Mouse (Mus musculus): ENCODE data around the gene Ntrk2.

Ntrk2 gene

DNA sequence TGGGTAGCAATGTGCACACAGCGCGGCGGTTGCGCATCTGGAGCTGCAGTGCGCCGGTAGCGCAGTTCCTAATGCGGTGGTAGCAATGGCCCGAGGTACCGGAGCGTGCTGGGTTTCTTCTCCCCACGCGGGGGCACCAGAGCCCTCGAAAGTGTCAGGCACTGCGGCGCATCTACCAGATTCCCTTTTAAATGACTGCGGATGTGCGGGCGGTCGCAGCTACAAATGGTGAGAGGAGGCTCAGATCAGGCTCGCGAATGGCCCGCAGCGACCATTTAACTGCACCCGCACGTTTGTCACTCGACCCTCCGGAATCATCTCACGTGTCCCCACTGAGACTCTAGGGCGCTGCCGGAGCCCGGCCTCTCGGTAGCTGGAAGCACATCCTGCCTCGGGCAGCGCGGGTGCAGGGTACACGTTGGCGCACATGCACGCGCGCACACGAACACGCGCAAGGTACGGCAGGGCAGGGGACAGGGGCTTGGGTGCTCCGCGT is at the start of gene Ntrk2:
Ntrk2 (plus strand) TSS at position 173 of the 496 bp plus-strand sequence.
- DNase-seq (ENCODE audit: low spot score) = no peak

DNA sequence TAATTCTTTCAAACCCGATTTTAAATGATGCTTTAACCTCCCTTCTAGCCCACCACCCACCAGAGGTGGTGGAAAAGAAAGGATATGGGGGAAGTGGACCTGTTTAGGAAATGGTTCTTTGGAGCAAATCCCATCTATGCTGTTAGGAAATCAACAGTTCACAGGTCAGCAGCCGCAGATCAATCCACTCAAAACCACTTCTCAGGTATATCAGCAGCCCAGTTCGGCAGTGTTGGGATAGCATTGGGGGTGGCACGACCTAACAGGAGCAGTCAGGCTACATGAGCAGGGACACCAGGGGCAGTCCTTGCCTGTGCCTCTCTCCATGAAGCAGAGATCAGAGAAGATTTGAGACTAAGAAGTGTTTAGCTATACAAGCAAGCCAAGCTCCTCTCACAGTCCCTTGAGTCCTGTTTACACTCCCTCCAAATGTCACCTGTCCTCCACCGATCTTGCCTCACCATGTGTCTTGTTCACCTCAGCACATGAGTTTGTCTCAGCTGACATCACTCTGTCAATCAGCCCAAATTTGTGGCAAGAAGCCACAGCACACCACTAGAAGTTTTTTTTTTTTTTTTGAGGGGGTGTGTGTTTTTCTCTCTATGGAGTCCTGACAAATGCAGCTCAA is 45.3 kb upstream of the Ntrk2 start:
- DNase-seq (ENCODE audit: low spot score) = no peak

DNA sequence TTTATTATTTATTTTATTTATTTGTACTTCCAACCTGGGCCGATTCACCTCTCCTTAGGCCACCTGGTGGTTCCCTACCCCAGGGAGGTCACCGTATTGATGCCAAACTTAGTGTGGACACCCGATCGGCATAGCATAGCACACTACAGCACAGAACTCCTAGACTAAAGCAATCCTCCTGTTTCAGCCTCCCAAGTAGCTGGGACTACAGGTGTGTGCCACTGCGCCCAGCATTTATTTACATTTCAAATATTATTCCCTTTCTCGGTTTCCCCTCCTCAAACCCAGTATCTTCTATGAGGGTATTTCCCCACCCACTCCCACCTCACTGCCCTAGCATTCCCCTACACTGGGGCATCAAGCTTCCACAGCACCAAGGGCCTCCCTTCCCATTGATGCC is 38.1 kb upstream of the Ntrk2 start:
- DNase-seq (ENCODE audit: low spot score) = no peak

DNA sequence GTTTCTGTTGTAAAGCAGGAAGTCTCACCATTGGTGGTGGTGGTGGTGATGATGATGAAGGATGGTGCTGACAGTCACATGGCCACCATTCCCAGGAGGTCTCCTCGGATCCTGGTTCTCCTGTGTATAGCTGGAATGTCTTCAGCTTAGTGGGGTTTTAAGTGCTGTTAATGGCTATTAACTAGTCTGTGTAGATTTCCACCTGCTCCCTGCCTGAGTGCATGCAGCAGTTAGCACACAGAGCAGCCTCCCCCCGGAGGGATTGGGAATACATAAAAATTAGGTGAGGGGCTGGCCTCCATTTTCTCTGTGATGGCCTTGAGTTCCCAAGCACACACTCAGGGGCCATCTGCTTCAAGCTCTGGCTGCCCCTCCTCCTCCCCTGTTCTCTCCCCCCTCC is 36.9 kb upstream of the Ntrk2 start:
- DNase-seq (ENCODE audit: low spot score) = no peak

DNA sequence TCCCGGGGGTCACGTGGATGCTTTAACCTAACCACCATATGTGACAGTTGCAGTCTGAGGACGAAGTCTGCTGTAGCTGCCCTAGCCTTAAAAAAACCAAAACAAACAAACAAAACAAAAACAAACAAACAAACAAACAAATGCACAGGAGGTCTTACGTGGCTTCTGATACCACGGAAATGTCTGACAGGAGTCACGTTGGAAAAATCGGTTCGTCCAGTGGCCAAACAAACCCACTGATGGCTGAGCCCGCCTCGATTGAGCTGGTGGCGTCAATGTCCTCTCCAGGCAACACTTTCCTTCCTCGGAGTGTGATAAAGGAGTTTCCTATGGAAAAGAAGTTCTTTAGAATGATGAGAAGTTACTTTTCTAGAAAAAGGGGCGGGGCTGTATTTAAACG is 27.1 kb upstream of the Ntrk2 start:
- DNase-seq (ENCODE audit: low spot score) = no peak

DNA sequence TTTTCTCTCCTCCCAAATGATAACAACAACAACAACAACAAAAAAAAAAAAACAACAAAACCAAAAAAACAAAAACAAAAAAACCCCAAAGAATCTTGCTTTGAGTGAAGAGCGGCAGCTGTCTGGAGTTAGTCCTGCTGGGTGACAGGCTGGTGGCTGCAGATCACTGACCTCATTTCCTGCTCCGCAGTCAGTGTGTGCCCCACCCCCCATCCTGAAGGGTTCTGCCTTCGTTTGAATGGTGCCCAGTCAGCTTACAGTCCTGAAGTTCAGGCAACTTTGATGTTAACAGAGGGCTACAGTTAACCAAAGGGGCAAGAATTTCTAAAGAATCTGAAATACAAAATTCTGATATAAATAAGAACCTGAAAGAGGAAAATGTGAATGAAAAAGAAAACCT is 19.9 kb upstream of the Ntrk2 start:
- DNase-seq (ENCODE audit: low spot score) = no peak

DNA sequence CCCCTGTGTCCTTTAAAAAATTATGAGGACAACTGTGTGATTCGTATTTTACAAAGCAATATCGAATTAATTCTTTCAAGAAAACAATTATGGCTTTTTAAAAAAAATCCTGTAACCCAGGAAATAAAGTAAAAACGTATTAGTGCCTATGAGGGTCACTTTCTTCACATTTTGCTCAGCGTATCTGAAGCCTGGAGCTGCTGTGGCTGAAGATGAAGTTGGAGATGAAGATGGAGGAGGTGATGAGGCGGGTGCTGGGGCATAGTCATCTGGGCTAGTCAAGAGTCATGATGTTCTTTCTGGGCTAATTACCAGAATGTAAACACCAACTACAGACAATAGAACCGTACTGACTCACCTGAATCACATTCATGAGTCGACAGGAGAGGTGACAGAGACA is 15.6 kb upstream of the Ntrk2 start:
- no peak for DNase-seq (ENCODE audit: low spot score)

DNA sequence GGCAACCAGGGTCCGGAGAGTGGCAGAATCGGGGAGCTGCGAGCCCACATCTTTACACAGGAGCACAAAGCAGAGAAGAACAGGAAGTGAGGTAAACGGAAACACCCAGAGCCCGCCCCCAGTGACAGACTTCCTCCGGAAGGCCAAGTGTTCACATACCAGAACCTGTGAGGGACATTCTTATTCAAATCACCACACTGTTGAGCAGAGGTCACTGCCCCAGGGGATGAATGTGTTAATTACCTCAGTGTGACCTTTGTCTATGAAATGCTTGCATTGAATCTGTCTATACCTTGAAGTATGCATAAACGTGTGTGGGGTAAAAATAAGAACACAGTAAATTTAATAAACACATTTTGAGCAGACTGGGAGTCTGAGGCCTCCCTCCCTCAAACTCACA is 9.0 kb upstream of the Ntrk2 start:
- DNase-seq (ENCODE audit: low spot score) = no peak

DNA sequence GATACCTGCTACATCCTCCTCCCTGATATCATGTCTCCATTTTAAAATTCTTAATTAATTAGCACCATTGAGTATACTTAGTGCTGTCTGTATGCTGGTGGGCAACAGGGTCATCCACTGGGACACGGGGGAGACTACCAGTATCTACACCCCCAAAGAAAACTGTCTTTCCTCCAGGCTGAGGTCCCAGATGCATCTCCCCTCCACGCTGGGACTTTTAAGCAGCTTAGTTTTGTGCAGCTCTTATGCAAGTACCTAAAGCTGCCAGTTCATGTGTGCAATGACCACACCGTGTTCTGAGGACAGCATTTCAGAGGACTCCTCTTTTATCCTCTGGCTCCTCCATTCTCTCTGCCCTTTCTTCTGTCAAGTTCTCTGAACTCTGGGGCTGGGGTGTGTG is 5.1 kb upstream of the Ntrk2 start:
- DNase-seq (ENCODE audit: low spot score) = no peak

DNA sequence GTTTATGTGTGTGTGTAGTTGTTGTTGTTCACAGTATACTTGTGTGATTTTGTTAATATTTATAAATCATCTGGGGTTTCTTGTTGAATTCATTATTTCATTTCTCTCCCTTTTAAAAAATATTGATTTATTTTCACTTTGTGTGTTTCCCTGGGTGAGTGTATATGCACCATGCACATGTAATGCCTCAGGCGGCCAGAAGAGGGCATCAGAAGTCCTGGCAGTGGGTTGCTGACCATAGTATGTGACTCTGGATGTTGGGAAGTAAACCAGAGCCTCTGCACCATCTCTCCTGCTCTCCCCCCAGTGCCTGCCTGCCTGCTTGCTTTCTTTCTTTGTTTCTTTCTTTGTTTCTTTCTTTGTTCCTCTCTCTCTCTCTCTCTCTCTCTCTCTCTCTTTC is 2.5 kb upstream of the Ntrk2 start:
- no peak for DNase-seq (ENCODE audit: low spot score)

DNA sequence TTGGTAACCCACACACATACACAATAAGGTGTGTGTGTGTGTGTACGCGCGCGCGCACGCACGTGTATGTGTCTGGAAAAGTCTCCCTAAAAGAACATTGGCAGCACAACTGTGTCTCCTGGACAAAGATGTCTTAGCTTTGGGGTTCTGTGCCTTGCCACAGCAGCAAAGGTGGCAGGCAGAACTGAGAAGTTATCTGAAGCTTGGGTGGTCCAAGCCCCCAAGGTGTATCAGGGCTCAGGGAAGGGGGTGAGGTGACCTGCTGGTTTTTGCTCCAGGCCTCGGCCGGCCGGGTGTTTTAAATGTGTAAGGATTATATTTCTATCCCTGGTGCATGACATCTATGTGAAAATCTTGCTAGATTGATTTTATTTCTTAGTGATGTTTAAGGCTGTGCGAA is 536 bp upstream of the Ntrk2 start:
- no peak for DNase-seq (ENCODE audit: low spot score)

DNA sequence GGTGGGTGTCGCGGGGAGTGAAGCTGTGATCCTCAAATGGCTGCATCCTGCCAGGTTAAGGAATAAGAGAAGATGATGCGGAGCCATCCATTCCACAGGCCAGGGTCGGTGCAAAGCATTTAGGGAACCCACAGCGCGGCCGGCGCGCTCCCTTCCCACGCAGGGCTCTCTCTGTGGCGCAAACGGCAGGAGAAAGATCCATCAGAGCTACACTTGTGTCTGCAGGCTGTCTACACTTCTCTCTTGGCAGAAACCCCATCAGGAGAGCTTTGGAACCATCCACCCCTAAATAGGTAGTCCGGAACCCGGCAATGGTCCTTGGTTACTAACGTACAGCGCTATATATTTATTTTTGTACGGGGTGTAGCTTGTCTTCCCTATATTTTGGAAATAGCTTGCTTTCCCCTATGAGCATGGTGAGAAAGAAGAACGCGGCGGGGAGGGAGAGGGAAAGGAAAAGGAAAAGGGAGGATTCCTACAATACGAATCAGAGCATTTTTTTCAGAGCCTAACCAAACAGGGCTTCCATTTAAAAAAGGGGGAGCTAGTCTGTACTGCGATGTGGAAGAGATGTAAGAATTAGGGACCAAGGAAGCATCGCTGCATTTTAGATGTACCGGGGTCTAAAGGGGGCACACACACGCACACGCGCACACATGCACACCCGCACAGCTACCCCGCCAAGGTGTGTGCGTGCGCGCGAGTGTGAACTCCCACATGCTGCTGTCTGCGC is 693 bp downstream of the Ntrk2 start:
- DNase-seq (ENCODE audit: low spot score) = no peak

DNA sequence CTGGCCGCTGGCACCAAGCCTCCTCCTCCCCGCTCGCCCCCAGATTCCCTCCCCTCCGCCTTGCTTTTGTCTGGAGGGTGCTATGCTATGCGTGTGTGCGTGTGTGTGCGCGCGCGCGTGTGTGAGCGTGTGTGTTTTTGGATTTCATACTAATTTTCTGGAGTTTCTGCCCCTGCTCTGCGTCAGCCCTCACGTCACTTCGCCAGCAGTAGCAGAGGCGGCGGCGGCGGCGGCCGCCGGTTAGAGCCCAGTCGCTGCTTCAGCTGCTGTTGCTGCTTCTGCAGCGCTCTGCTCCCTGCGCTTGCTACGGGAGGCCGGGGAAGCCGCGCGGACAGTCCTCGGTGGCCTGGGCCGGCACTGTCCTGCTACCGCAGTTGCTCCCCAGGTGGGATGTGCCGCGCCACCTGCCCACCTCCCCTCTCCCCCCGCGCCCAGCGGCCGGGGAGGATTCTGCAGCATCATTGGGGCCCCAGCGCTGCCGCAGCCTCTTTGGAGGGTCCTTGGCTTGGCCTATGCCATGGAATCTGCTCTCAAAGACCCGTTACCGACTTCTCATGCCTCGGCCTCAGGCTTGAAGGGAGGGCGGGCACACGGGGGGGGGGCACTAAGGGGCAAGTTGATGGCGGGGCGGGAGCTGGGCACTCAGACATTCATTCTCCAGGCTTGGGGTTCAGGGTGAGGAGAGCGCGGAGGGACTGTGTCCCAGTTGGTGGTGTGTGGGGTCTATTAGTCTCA is 1.4 kb downstream of the Ntrk2 start:
- no peak for DNase-seq (ENCODE audit: low spot score)

DNA sequence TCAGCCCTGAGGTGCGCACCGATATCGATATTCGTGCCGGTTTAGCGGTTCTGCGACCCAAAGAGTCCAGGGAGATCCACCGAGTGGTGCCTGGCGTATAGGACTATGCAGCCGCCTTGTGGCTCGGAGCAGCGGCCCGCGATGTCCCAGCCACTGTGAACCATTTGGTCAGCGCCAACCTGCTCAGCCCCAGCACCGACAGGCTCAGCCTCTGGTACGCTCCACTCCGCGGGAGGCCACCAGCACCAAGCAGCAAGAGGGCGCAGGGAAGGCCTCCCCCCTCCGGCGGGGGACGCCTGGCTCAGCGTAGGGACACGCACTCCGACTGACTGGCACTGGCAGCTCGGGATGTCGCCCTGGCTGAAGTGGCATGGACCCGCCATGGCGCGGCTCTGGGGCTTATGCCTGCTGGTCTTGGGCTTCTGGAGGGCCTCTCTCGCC is 2.0 kb downstream of the Ntrk2 start:
- no peak for DNase-seq (ENCODE audit: low spot score)

DNA sequence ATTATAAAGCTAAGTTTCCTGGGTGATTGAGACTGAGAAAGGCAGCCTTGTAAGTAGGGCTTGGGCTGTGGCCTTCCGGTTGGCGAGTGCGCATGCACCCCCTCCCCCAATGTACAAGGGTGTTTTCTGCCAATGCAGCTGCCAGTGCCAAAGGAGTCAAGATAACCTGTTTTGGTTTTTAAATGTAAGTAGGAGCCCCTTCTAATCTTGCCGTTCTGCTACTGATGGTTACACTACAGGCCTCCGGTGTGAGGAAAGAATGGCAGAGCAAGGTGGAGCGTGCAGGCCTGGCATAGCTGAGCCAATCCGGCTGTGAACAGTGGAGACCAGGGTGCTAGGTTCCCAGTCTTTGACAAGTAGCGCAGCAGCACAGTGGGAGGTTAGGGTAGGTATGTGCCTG is 3.6 kb downstream of the Ntrk2 start:
- DNase-seq (ENCODE audit: low spot score) = no peak

DNA sequence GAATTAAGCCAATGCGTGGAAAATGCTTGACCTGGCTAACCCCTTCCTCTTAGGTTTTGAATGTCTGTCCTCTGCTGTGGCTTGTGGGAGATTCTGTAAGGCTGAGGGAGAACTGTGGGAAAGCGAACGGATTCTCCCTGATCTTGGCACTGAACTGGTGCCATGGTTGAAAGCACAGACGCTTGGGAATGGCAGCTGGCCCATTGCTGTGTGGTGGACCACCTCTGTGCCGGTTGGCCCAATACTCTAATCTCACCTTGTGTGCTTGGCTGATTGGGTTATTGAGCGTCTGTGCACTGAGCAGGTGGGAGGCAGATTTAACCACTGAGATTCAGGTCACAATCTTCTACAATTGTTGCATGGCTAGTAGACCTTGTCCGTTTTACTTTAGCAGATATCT is 18.4 kb downstream of the Ntrk2 start:
- DNase-seq (ENCODE audit: low spot score) = no peak

DNA sequence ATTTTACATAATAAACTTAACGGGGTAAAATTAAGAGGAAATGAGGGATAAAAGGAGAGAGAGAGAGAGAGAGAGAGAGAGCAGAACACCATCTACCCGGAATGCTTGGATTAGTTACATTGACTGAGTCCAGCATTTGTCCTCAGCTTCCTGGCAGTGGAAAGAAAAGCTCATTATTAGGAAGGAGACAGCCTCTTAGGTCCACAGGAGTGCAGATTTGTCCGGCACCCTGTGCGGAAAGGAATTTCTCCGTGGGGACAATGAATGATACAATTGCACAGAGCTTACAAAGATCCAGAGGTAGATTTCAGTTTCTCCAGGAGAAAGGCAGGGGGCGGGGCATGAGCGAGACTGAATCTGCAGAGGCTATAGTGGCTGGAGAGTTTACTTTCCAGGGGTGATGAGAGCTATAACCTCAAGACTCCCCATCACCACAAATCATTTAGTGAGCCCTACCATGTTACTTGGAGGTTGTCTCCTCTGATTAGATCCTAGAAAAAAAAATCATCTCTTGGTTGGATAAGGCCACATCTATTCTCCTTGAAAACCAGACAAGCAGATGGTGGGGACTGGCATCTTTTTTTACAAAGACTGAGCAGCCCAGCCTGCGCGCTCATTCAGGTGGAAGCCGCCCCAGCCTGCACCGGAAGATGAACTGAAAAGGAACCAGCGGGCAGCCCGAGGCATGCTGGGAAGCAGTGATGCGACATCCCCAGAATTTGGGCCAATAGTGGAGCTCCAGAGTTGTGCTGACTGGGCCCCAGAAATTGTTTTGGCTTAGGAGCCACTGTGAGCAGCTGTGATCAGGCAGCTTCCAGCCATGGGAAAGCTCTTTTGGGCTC is 20.2 kb downstream of the Ntrk2 start:
- no peak for DNase-seq (ENCODE audit: low spot score)

DNA sequence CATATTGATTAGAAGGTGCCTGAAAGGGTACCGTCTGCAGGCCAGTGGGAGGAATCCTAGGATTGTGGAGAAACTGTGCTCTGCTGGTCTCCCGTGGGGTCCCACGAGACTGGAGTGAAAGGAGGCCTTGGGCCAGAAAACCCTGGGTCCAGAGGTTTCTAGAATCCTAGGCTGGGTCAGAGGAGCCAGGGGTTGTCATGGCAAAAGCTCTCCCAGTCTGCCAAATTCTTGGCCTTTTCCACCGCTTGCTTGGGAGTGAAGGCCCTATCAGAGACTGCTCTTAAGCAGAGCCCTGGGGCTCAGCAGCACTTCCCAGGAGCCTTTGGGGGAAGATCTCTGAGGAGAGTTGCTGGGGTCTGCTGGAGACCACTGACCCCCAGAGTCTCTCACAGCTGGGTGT is 25.6 kb downstream of the Ntrk2 start:
- DNase-seq (ENCODE audit: low spot score) = no peak

DNA sequence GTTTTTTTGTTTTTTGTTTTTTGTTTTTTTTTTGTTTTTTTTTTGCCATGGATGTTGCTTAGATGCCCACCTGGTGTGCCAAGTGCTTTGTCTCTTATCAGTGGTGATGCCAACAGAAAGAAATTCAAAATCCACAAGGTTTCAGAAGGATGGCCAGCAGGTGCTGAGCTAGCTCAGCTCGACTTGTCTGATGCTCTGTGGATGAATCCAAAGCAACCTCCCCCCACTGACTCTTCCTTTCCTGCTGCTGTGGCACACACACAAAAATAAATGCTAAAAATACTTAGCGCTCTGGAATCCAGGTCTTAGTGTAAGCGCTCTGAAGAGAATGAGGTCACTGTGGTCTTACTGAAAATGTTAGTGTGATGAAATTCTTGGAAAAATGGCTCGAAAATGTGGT is 28.4 kb downstream of the Ntrk2 start:
- no peak for DNase-seq (ENCODE audit: low spot score)

DNA sequence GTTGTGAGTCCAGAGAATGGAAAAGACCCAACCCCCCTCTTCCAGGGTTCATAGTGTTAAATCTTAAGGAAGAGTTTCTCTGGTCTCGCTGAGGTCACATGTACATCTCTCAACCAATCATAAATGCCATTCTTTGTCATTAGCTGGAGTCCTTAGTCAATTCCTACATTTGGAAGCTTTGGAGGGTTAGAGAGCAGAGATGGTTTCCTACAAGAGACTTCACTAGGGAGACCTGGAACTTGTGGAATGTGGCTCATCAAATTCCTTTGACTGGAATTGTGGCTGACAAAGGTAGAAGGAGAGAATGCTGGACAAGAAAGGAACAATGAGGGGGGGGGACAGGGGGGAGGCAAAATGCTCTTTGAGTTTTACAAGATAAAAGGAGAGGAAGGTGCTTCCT is 30.5 kb downstream of the Ntrk2 start:
- DNase-seq (ENCODE audit: low spot score) = no peak

DNA sequence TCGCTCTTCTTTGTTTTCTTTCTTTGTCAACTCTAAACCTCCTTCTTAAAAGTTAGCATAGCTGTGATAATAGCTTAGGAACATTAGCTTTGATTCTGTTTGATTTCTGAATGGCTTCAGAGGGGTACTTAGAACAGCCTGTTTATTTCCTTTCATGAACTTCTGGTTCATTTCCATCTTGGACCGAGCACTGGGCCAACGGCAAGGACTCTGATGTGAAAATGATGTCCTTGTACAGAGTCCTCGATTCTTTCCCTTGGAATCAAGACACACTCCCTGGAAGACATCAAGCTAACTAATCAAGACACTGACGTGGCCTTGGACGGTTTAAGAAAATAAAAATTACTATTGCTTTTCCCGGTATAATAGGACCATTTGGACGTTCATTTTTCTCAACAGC is 31.7 kb downstream of the Ntrk2 start:
- DNase-seq (ENCODE audit: low spot score) = no peak

DNA sequence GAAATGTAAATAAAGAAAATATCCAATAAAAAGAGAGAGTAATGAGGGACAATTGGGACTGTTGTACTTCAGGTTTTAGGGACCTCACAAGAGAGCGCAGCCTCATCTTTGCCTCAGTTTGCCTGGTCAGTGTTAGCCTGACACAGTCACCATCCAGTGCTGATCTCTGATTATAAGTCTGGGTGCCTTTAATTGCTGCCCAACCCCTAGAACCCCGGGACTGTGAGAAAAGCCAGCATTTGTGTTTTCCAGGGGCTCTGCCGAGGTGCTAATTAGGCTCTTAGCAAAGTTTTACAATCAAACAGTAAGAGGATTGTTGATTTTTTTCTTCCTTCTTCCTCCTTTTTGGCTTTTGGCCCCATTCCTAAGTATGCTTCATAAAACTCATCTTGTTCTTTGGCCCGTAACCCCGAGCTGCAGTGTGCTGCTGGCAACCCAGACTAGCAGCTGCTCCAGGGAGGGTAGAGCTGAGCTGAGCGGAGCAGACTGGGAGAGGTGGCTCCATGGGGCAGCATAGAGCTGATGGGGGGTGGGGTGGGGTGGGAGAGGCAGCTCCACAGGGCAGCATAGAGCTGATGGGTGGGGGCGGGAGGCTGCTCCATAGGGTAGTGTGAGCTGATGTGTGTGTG is 34.5 kb downstream of the Ntrk2 start:
- DNase-seq (ENCODE audit: low spot score) = no peak
